Mouse (Mus musculus) spleen, adult 2 months (tissue): ENCODE results near the gene Col6a5.

Experiments
- CTCF ChIP-seq: fragments of 200-500 bp; IDR thresholded peaks from 2 replicates; pipeline ENCODE4 v1.5.1; 2011; ENCODE audit warnings: mild to moderate bottlenecking, inconsistent platforms; ENCODE audit not compliant: insufficient read depth, insufficient read length, insufficient replicate concordance; ENCODE audit errors: extremely low read depth
- POLR2A ChIP-seq: fragments of 200-500 bp; IDR thresholded peaks from 2 replicates; pipeline ENCODE4 v1.6.1; 2011; ENCODE audit warnings: low read depth, low read length, inconsistent platforms

DNA sequence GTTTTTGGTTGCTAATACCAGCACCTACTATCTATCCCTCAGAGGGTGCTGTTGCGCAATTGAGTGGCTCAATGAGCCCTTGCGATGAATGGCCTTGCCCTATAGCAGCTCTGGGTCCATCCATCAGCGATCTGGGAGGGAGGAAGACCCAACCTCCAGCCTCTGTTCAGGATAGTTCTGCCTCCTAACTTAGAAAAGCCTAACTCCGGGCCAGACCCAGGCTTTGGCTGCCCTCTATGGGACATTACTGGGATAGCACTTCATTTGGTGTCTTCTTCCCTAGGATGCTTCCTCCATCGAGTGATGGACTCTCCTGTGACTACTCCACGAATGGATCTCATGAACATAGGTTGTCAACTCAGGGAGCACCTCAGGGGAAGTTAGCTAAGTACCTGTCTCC, 102.7 kb downstream of the Col6a5 start:
- TF ChIP-seq CTCF: peak; percentile 57; the same call in 1 of the 2 replicates
- TF ChIP-seq POLR2A: no peak
